Mouse (Mus musculus) intestine, postnatal 0 days (tissue): ENCODE data around the gene Aak1. TPM values are rescaled to one million over a fixed set of nuclear protein-coding genes. Genes with fewer than 3 reads are reported as not detected.

Experiments
- ATAC-seq: fragments of 200-750 bp; cut with Nextera tagmentation; 2 replicates; pipeline ENCODE4 v1.8.0; 2017; ENCODE audit warnings: mild to moderate bottlenecking, moderate TSS enrichment, moderate library complexity
- H3K27ac ChIP-seq: fragments of 300-500 bp; sonication (generic); 2 replicates; pipeline ENCODE4 v1.5.1; 2014; ENCODE audit warnings: mild to moderate bottlenecking, low read depth, low read length, moderate library complexity
- H3K27me3 ChIP-seq: fragments of 300-500 bp; sonication (generic); replicated peaks from 2 replicates; pipeline ENCODE4 v1.6.1; 2014; ENCODE audit warnings: low read length, mixed read lengths; ENCODE audit not compliant: control insufficient read depth, insufficient read depth
- H3K36me3 ChIP-seq: fragments of 300-500 bp; sonication (generic); 2 replicates; pipeline ENCODE4 v1.6.1; 2014; ENCODE audit warnings: mild to moderate bottlenecking, moderate library complexity; ENCODE audit not compliant: control insufficient read depth, insufficient read depth
- H3K4me1 ChIP-seq: fragments of 300-500 bp; sonication (generic); replicated peaks from 2 replicates; pipeline ENCODE4 v1.6.1; 2014; ENCODE audit warnings: antibody characterized with exemption, low read length, mixed read lengths; ENCODE audit not compliant: control insufficient read depth, insufficient read depth
- H3K4me2 ChIP-seq: fragments of 300-500 bp; sonication (generic); replicated peaks from 2 replicates; pipeline ENCODE4 v1.6.1; 2014; ENCODE audit warnings: low read depth, mild to moderate bottlenecking, moderate library complexity
- H3K4me3 ChIP-seq: fragments of 300-500 bp; sonication (generic); 2 replicates; pipeline ENCODE4 v1.5.1; 2014; ENCODE audit warnings: low read depth, low read length
- H3K9ac ChIP-seq: fragments of 300-500 bp; sonication (generic); 2 replicates; pipeline ENCODE4 v1.6.1; 2014; ENCODE audit warnings: mild to moderate bottlenecking, low read depth, low read length
- H3K9me3 ChIP-seq: fragments of 300-500 bp; sonication (generic); 2 replicates; pipeline ENCODE4 v1.6.1; 2016; ENCODE audit warnings: mixed run types; ENCODE audit not compliant: control insufficient read depth
- CTCF ChIP-seq: sonication (generic); IDR thresholded peaks from 2 replicates; pipeline ENCODE4 v1.5.1; 2016; ENCODE audit warnings: low read depth, mild to moderate bottlenecking, control low read depth, antibody characterized with exemption, moderate library complexity
- WGBS: fragments of 180-500 bp; shearing (Covaris S2); extraction: QIAGEN DNeasy Blood & Tissue Kit; methylation state at CpG from one replicate; pipeline ENCODE4 v1.1.7; 2014; 5-methylcytosine and 5-hydroxymethylcytosine counted together
- polyA plus RNA-seq: library from polyadenylated mRNA; unstranded; fragments of >200 nt; fragmentation: Nextera tagmentation; extraction: Ambion mirVana; gene quantifications from 2 replicates; pipeline ENCODE4 v1.2.1, GENCODE M21; 2015

Aak1 gene
- polyA plus RNA-seq, 1 experiment from 2014 or later, result 5.7 TPM

- Histone ChIP-seq H3K4me1 (no peaks in the 10 kb centered on the region), H3K9ac (no peak overlapping the region), H3K4me3 (no peak overlapping the region), H3K36me3 (peaks cover 35% of the 10 kb centered on the region), H3K9me3 (no peaks in the 10 kb centered on the region), H3K27ac (no peak overlapping the region), H3K4me2 (no peak overlapping the region), H3K27me3 (no peaks in the 10 kb centered on the region)
- WGBS, result 93% methylated on average over 6 of the region's 6 CpGs
- no peak for TF ChIP-seq CTCF
- no peak for ATAC-seq
These were observed 148.0 kb downstream of the Aak1 start for GRCm38 (mm10) chr6:86997360-86997759.

- ATAC-seq, result no peak
These were observed 152.7 kb downstream of the Aak1 start for GRCm38 (mm10) chr6:87001995-87002394.

GRCm38 (mm10) chr6:87002521-87003055 is 153.3 kb downstream of the Aak1 start:
- WGBS, result 51% methylated on average over 8 of the region's 8 CpGs
- Histone ChIP-seq H3K4me1 (no peaks in the 10 kb centered on the region), H3K27me3 (no peaks in the 10 kb centered on the region), H3K4me3 (no peak overlapping the region), H3K9me3 (no peaks in the 10 kb centered on the region), H3K9ac (no peak overlapping the region), H3K27ac (no peak overlapping the region), H3K36me3 (peaks cover 13% of the 10 kb centered on the region), H3K4me2 (no peak overlapping the region)
- ATAC-seq, result peak; percentile 55; the same call in 1 of the 2 replicates
- TF ChIP-seq CTCF, result peak; percentile 93

More at GRCm38 (mm10) chr6:87001995-87002394, 152.7 kb downstream of the Aak1 start:
- H3K36me3 ChIP-seq, result peaks cover 17% of the 10 kb centered on the region
- no peak overlapping the region for H3K9ac ChIP-seq
- no peaks in the 10 kb centered on the region for H3K4me1 ChIP-seq
- no peak overlapping the region for H3K27ac ChIP-seq
- no peak overlapping the region for H3K4me3 ChIP-seq
- no peak overlapping the region for H3K4me2 ChIP-seq
- H3K27me3 ChIP-seq, result no peaks in the 10 kb centered on the region
- H3K9me3 ChIP-seq, result no peaks in the 10 kb centered on the region
- 78% methylated on average over 6 of the region's 6 CpGs for WGBS
- TF ChIP-seq CTCF, result no peak

GRCm38 (mm10) chr6:87004099-87004498 is 154.8 kb downstream of the Aak1 start:
- Histone ChIP-seq H3K27ac (no peak overlapping the region), H3K36me3 (0 out of 2 replicates have a peak, but pooled peaks cover 3% of the 10 kb centered on the region), H3K9ac (no peak overlapping the region), H3K4me1 (no peaks in the 10 kb centered on the region), H3K27me3 (no peaks in the 10 kb centered on the region), H3K4me2 (no peak overlapping the region), H3K4me3 (no peak overlapping the region), H3K9me3 (no peaks in the 10 kb centered on the region)
- no peak for ATAC-seq
- TF ChIP-seq CTCF, result no peak
- WGBS, result 71% methylated on average over 2 of the region's 2 CpGs

- no peak for ATAC-seq
- no peak overlapping the region for H3K4me2 ChIP-seq
- H3K27ac ChIP-seq, result no peak overlapping the region
- H3K4me3 ChIP-seq, result no peak overlapping the region
- H3K9ac ChIP-seq, result no peak overlapping the region
- no peaks in the 10 kb centered on the region for H3K36me3 ChIP-seq
- H3K9me3 ChIP-seq, result no peaks in the 10 kb centered on the region
- H3K4me1 ChIP-seq, result 0 out of 2 replicates have a peak, but pooled peaks cover 2% of the 10 kb centered on the region
- no peak for TF ChIP-seq CTCF
- H3K27me3 ChIP-seq, result no peaks in the 10 kb centered on the region
These were observed 156.3 kb downstream of the Aak1 start for GRCm38 (mm10) chr6:87005577-87005976.

- H3K9me3 ChIP-seq, result no peaks in the 10 kb centered on the region
- H3K9ac ChIP-seq, result peak within 1 kb of the TSS; percentile 90
- WGBS, result 76% methylated on average over 6 of the region's 6 CpGs
- no peak for TF ChIP-seq CTCF
- H3K27ac ChIP-seq, result peak within 1 kb of the TSS; percentile 87
- peak within 1 kb of the TSS; percentile 81 for H3K4me2 ChIP-seq
- peak within 1 kb of the TSS; percentile 93 for H3K4me3 ChIP-seq
- 0 out of 2 replicates have a peak, but pooled peaks cover 4% of the 10 kb centered on the region for H3K4me1 ChIP-seq
- no peak for ATAC-seq
- H3K27me3 ChIP-seq, result no peaks in the 10 kb centered on the region
- H3K36me3 ChIP-seq, result peaks cover 7% of the 10 kb centered on the region; the same call in 1 of the 2 replicates
These were observed 159.6 kb downstream of the Aak1 start, which contains the start of gene Nfu1 for GRCm38 (mm10) chr6:87008887-87009286. Gene Nfu1, plus strand, starts transcription at chr6:87009236.
